Mouse (Mus musculus) lung, embryonic 16.5 days (tissue): ENCODE results near the gene Plxna4. TPM values are rescaled to one million over a fixed set of nuclear protein-coding genes. Genes with fewer than 3 reads are reported as not detected.
A peak's percentile ranks its signal among the peaks of the same experiment; 100 is the strongest.
"Not testable (repeated sequence)": the region's sequence is repeated elsewhere in the genome, so short reads cannot be mapped to it uniquely, and the experiment has no call there.

Source experiments
- ATAC-seq: fragments of 200-750 bp; cut with Nextera tagmentation; 2 replicates; pipeline ENCODE4 v1.8.0; 2017; ENCODE audit warnings: low read depth, mild to moderate bottlenecking, moderate library complexity
- H3K27ac ChIP-seq: fragments of 300-500 bp; sonication (generic); 2 replicates; pipeline ENCODE4 v1.5.1; 2014; ENCODE audit warnings: mild to moderate bottlenecking, control low read depth, low read length
- H3K27me3 ChIP-seq: fragments of 300-500 bp; sonication (generic); 2 replicates; pipeline ENCODE4 v1.6.1; 2014; ENCODE audit warnings: low read depth, low read length, mixed read lengths; ENCODE audit not compliant: control insufficient read depth, insufficient read depth
- H3K36me3 ChIP-seq: fragments of 300-500 bp; sonication (generic); 2 replicates; pipeline ENCODE4 v1.6.1; 2014; ENCODE audit warnings: low read length; ENCODE audit not compliant: control insufficient read depth, insufficient read depth
- H3K4me1 ChIP-seq: fragments of 300-500 bp; sonication (generic); replicated peaks from 2 replicates; pipeline ENCODE4 v1.6.1; 2014; ENCODE audit warnings: low read length, mixed read lengths; ENCODE audit not compliant: control insufficient read depth, insufficient read depth
- H3K4me2 ChIP-seq: fragments of 300-500 bp; sonication (generic); 2 replicates; pipeline ENCODE4 v1.6.1; 2014; ENCODE audit warnings: low read depth, low read length, control low read depth
- H3K4me3 ChIP-seq: fragments of 300-500 bp; sonication (generic); 2 replicates; pipeline ENCODE4 v1.5.1; 2014; ENCODE audit warnings: mild to moderate bottlenecking, low read length, control low read depth
- H3K9ac ChIP-seq: fragments of 300-500 bp; sonication (generic); 2 replicates; pipeline ENCODE4 v1.6.1; 2014; ENCODE audit warnings: low read length, control low read depth
- H3K9me3 ChIP-seq: fragments of 300-500 bp; sonication (generic); 2 replicates; pipeline ENCODE4 v1.6.1; 2016; ENCODE audit warnings: low read length; ENCODE audit not compliant: control insufficient read depth
- WGBS: fragments of 180-500 bp; shearing (Covaris S2); extraction: QIAGEN DNeasy Blood & Tissue Kit; methylation state at CpG from one replicate; pipeline ENCODE4 v1.1.7; 2014; 5-methylcytosine and 5-hydroxymethylcytosine counted together
- polyA plus RNA-seq: library from polyadenylated mRNA; unstranded; fragments of >200 nt; fragmentation: Nextera tagmentation; extraction: Ambion mirVana; gene quantifications from 2 replicates; pipeline ENCODE4 v1.2.1, GENCODE M21; 2015

The Plxna4 gene
- polyA plus RNA-seq, 1 experiment from 2014 or later: 1.8 TPM

DNA sequence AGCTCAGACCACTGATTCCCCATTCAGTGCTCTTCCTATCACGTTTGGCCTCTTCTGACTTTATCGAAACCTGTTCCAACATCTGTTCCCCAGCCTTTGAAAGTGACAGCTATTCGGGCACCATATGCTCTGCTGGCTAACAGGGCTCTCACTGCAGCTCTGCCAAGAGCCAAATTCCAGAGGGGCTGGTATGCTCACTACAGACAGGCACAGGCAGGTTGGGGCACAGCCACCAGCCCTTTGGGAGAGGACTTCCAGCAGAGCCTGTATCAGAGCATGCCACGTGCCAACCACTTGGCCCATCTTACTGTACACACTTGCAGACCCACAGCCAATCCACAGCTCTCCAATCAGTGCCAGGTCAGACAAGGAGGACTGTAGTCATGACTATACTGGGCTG, 67.9 kb downstream of the Plxna4 start:
- no peak overlapping the region for H3K4me2 ChIP-seq
- H3K9me3 ChIP-seq: no peaks in the 10 kb centered on the region
- no peaks in the 10 kb centered on the region for H3K36me3 ChIP-seq
- no peaks in the 10 kb centered on the region for H3K4me1 ChIP-seq
- ATAC-seq: no peak
- H3K4me3 ChIP-seq: no peak overlapping the region
- H3K9ac ChIP-seq: no peak overlapping the region
- WGBS: 74% methylated on average over 4 of the region's 4 CpGs
- H3K27ac ChIP-seq: no peak overlapping the region
- H3K27me3 ChIP-seq: no peaks in the 10 kb centered on the region

DNA sequence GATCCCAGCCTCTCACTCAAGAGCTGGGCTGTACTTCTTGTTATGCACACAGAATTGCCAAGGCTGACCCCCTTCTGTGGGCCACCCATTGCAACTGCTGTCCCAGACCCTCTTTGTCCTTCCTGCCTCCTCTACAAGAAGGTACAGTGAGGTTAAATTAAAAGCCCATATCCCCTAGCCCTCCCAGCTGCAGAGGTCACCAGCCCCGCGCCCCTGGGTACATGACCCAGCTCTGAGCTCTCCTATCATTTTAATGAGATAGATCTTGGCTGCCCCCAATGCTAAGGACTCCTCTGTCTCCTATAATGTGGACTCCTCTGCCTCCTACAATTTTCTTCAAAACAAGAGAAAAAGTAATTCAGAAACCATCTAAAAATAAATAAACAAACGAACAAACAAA, 69.4 kb downstream of the Plxna4 start:
- Histone ChIP-seq H3K4me2 (no peak overlapping the region), H3K36me3 (no peaks in the 10 kb centered on the region), H3K4me3 (no peak overlapping the region), H3K27me3 (no peaks in the 10 kb centered on the region), H3K27ac (no peak overlapping the region), H3K4me1 (no peaks in the 10 kb centered on the region), H3K9me3 (no peaks in the 10 kb centered on the region), H3K9ac (no peak overlapping the region)
- ATAC-seq: no peak
- WGBS: 80% methylated on average over 3 of the region's 3 CpGs

- no peak overlapping the region for H3K9ac ChIP-seq
- no peak overlapping the region for H3K27ac ChIP-seq
- peaks cover 6% of the 10 kb centered on the region; the same call in 1 of the 2 replicates for H3K4me1 ChIP-seq
- H3K27me3 ChIP-seq: no peaks in the 10 kb centered on the region
- no peaks in the 10 kb centered on the region for H3K9me3 ChIP-seq
- no peak for ATAC-seq
- no peaks in the 10 kb centered on the region for H3K36me3 ChIP-seq
- no peak overlapping the region for H3K4me3 ChIP-seq
- WGBS: 58% methylated on average over 6 of the region's 6 CpGs
- H3K4me2 ChIP-seq: no peak overlapping the region
Measured at GRCm38 (mm10) chr6:32514096-32514495, 73.9 kb downstream of the Plxna4 start.

GRCm38 (mm10) chr6:32512010-32512409, 76.0 kb downstream of the Plxna4 start:
- peak; percentile 48; the same call in 1 of the 2 replicates for ATAC-seq
- Histone ChIP-seq H3K4me1 (peaks cover 6% of the 10 kb centered on the region; the same call in 1 of the 2 replicates), H3K4me3 (no peak overlapping the region), H3K9ac (no peak overlapping the region), H3K4me2 (no peak overlapping the region), H3K36me3 (no peaks in the 10 kb centered on the region), H3K27me3 (no peaks in the 10 kb centered on the region), H3K9me3 (no peaks in the 10 kb centered on the region), H3K27ac (no peak overlapping the region)
- WGBS: 57% methylated on average over 1 of the region's 1 CpGs

GRCm38 (mm10) chr6:32510924-32511323, 77.1 kb downstream of the Plxna4 start:
- H3K9me3 ChIP-seq: no peaks in the 10 kb centered on the region
- no peaks in the 10 kb centered on the region for H3K36me3 ChIP-seq
- peak overlapping the region; percentile 10; the same call in 1 of the 2 replicates for H3K4me2 ChIP-seq
- peak; percentile 87 for ATAC-seq
- no peaks in the 10 kb centered on the region for H3K27me3 ChIP-seq
- H3K9ac ChIP-seq: no peak overlapping the region
- peak overlapping the region; percentile 76 for H3K27ac ChIP-seq
- no peak overlapping the region for H3K4me3 ChIP-seq
- H3K4me1 ChIP-seq: peaks cover 6% of the 10 kb centered on the region; the same call in 1 of the 2 replicates
- WGBS: 64% methylated on average over 7 of the region's 7 CpGs

DNA sequence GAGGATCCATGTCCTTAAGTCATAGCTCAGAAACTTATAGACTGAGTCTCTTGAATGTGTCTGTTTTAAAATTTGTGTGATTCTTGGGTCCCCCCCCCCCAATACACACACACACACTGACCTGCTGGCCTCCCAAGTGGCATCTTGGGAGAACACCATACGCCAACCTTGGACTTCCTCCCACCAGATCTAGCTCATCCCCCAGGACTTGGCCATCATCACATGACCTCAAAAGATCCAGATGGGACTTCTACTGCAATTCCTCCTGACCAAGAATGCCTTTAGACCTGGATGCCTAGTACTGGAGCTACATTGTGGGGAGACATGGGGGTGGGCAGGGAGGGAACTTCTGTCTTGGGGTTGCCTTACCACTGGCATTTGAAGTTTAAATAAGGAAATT, 77.5 kb downstream of the Plxna4 start:
- H3K4me2 ChIP-seq: no peak overlapping the region
- 79% methylated on average over 1 of the region's 1 CpGs for WGBS
- no peaks in the 10 kb centered on the region for H3K9me3 ChIP-seq
- H3K4me1 ChIP-seq: peaks cover 6% of the 10 kb centered on the region; the same call in 1 of the 2 replicates
- no peak for ATAC-seq
- H3K27me3 ChIP-seq: no peaks in the 10 kb centered on the region
- H3K9ac ChIP-seq: no peak overlapping the region
- H3K4me3 ChIP-seq: no peak overlapping the region
- no peak overlapping the region for H3K27ac ChIP-seq
- H3K36me3 ChIP-seq: no peaks in the 10 kb centered on the region

GRCm38 (mm10) chr6:32509046-32509445, 78.9 kb downstream of the Plxna4 start:
- peaks cover 6% of the 10 kb centered on the region; the same call in 1 of the 2 replicates for H3K4me1 ChIP-seq
- WGBS: 80% methylated on average over 9 of the region's 9 CpGs
- ATAC-seq: no peak
- no peak overlapping the region for H3K4me3 ChIP-seq
- H3K4me2 ChIP-seq: no peak overlapping the region
- H3K36me3 ChIP-seq: no peaks in the 10 kb centered on the region
- H3K9ac ChIP-seq: no peak overlapping the region
- no peaks in the 10 kb centered on the region for H3K27me3 ChIP-seq
- H3K27ac ChIP-seq: no peak overlapping the region
- no peaks in the 10 kb centered on the region for H3K9me3 ChIP-seq

DNA sequence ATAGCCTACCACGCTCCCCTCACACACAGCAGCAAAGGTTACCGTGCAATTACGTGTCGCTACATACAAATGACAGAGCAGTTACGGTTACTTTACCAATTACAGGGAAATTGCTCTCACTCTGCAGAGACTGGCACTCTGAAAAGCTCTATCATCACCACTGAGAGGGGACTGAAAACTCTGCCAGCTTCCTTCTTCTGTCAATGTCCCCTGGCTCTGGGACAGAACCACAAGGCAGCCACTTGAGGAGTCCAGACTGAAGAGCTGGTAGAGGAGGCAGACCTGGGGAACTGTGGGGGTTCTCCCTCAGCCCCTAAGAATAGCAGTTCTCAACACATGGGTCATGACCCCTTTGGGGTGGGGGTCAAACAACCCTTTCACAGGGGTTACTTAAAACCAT, 83.0 kb downstream of the Plxna4 start:
- Histone ChIP-seq H3K27ac (no peak overlapping the region), H3K9me3 (no peaks in the 10 kb centered on the region), H3K36me3 (no peaks in the 10 kb centered on the region), H3K9ac (no peak overlapping the region), H3K4me2 (no peak overlapping the region), H3K4me1 (no peaks in the 10 kb centered on the region), H3K4me3 (no peak overlapping the region), H3K27me3 (no peaks in the 10 kb centered on the region)
- no peak for ATAC-seq
- WGBS: 83% methylated on average over 5 of the region's 5 CpGs

DNA sequence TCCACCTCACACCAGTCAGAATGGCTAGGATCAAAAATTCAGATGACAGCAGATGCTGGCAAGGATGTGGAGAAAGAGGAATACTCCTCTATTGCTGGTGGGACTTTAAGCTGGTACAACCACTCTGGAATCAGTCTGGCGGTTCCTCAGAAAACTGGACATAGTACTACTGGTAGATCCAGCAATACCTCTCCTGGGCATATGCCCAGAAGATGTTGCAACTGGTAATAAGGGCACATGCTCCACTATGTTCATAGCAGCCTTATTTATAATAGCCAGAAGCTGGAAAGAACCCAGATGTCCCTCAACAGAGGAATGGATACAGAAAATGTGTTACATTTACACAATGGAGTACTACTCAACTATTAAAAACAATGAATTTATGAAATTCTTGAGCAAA, 86.8 kb downstream of the Plxna4 start:
- not testable (repeated sequence) for H3K27me3 ChIP-seq, ATAC-seq, H3K4me3 ChIP-seq, H3K4me1 ChIP-seq, H3K9me3 ChIP-seq, H3K36me3 ChIP-seq, H3K9ac ChIP-seq, H3K4me2 ChIP-seq, H3K27ac ChIP-seq
- 82% methylated on average over 1 of the region's 1 CpGs for WGBS

- no peak overlapping the region for H3K4me2 ChIP-seq
- H3K9me3 ChIP-seq: no peaks in the 10 kb centered on the region
- H3K27me3 ChIP-seq: no peaks in the 10 kb centered on the region
- H3K36me3 ChIP-seq: no peaks in the 10 kb centered on the region
- no peak for ATAC-seq
- no peak overlapping the region for H3K9ac ChIP-seq
- no peak overlapping the region for H3K4me3 ChIP-seq
- WGBS: 79% methylated on average over 5 of the region's 5 CpGs
- H3K4me1 ChIP-seq: peaks cover 5% of the 10 kb centered on the region; the same call in 1 of the 2 replicates
- H3K27ac ChIP-seq: no peak overlapping the region
Measured at GRCm38 (mm10) chr6:32498106-32498505, 89.9 kb downstream of the Plxna4 start.
